Mouse (Mus musculus) midbrain, postnatal 0 days (tissue): Measurements from ENCODE around the gene Rhou. TPM values are rescaled to one million over a fixed set of nuclear protein-coding genes. Genes with fewer than 3 reads are reported as not detected.

Experiments
- ATAC-seq: fragments of 200-750 bp; cut with Nextera tagmentation; 2 replicates; pipeline ENCODE4 v1.8.0; 2017; ENCODE audit warnings: moderate number of reproducible peaks, mild to moderate bottlenecking, moderate TSS enrichment, moderate library complexity; ENCODE audit not compliant: low FRiP score
- DNase-seq: peaks from one replicate; pipeline ENCODE4 v3.0.0-alpha.2; 2015; ENCODE audit warnings: low spot score
- H3K27ac ChIP-seq: fragments of 300-500 bp; sonication (generic); 2 replicates; pipeline ENCODE4 v1.5.1; 2014; ENCODE audit warnings: low read depth, mild to moderate bottlenecking, low read length, mixed read lengths
- H3K27me3 ChIP-seq: fragments of 300-500 bp; sonication (generic); 2 replicates; pipeline ENCODE4 v1.6.1; 2014; ENCODE audit warnings: low read length, control low read depth, mixed read lengths; ENCODE audit not compliant: insufficient read depth
- H3K36me3 ChIP-seq: fragments of 300-500 bp; sonication (generic); 2 replicates; pipeline ENCODE4 v1.6.1; 2014; ENCODE audit warnings: low read length, control low read depth, mixed read lengths; ENCODE audit not compliant: insufficient read depth
- H3K4me1 ChIP-seq: fragments of 300-500 bp; sonication (generic); 2 replicates; pipeline ENCODE4 v1.6.1; 2014; ENCODE audit warnings: mild to moderate bottlenecking, control low read depth, antibody characterized with exemption, low read length, mixed read lengths; ENCODE audit not compliant: insufficient read depth
- H3K4me2 ChIP-seq: fragments of 300-500 bp; sonication (generic); 2 replicates; pipeline ENCODE4 v1.6.1; 2014; ENCODE audit warnings: low read depth, mild to moderate bottlenecking, low read length, mixed read lengths; ENCODE audit not compliant: poor library complexity, severe bottlenecking
- H3K4me3 ChIP-seq: fragments of 300-500 bp; sonication (generic); 2 replicates; pipeline ENCODE4 v1.5.1; 2014; ENCODE audit warnings: low read depth, mild to moderate bottlenecking, low read length, moderate library complexity
- H3K9ac ChIP-seq: fragments of 300-500 bp; sonication (generic); replicated peaks from 2 replicates; pipeline ENCODE4 v1.6.1; 2014; ENCODE audit warnings: mild to moderate bottlenecking, low read length, moderate library complexity, mixed read lengths; ENCODE audit not compliant: poor library complexity, severe bottlenecking
- H3K9me3 ChIP-seq: fragments of 300-500 bp; sonication (generic); 2 replicates; pipeline ENCODE4 v1.6.1; 2016; ENCODE audit warnings: low read length, control low read depth
- CTCF ChIP-seq: IDR thresholded peaks from 2 replicates; pipeline ENCODE4 v1.5.1; 2016; ENCODE audit warnings: antibody characterized with exemption, mild to moderate bottlenecking
- WGBS: fragments of 180-500 bp; shearing (Covaris S2); extraction: QIAGEN DNeasy Blood & Tissue Kit; methylation state at CpG from one replicate; pipeline ENCODE4 v1.1.7; 2014; 5-methylcytosine and 5-hydroxymethylcytosine counted together
- polyA plus RNA-seq: library from polyadenylated mRNA; unstranded; fragments of >200 nt; fragmentation: Nextera tagmentation; extraction: Ambion mirVana; gene quantifications from 2 replicates; pipeline ENCODE4 v1.2.1, GENCODE M21; 2015
- total RNA-seq: library from RNA; depleted of rRNA; stranded (reverse); fragments of >200 nt; gene quantifications from 2 replicates; pipeline ENCODE4 v1.2.3, GENCODE M21; 2014

Rhou gene
- total and polyA plus RNA-seq, 2 experiments from 2014 or later: 7.1 to 24.9 TPM

DNA sequence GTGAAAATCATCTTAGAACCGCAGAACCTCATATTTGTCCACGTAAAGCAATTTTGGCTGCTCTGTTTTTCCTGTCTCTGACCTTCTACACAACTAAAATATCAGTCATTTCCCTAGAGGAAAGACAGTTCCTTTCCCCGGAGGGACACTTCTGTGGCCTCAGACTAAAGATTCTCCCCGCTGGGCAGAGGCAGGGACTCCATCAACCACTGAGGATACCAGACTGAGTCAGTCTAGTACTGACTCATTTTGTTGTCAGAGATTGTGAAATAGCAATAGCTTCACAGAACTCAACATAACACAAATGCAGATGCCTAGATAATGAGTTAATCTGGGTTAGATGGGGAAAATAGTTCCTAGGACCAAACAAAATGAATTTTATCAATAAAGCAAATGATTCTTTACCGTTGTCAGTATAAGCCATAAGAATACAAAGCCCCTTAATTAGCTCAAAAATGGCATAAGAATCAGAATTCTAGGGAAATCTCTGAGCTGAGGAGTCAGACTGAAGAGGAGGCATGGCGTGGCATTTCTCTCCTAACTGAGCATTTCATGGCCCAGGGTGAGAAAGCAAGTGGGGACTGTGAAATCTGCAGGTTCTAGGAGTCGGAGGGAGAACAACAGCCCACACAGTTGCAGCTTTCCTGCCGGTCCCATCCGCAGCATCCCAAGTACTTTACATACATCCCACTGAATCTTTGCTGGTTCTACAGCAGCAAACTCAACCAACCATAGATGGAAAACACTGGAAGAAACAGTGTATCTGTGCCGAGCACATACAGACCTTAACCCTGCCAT lies 38.6 kb downstream of the Rhou start:
- Histone ChIP-seq H3K9me3 (no peaks in the 10 kb centered on the region), H3K4me3 (no peak overlapping the region), H3K9ac (no peak overlapping the region), H3K27me3 (0 out of 2 replicates have a peak, but pooled peaks cover 3% of the 10 kb centered on the region), H3K4me2 (no peak overlapping the region), H3K4me1 (no peaks in the 10 kb centered on the region), H3K36me3 (no peaks in the 10 kb centered on the region), H3K27ac (no peak overlapping the region)
- 84% methylated on average over 10 of the region's 10 CpGs for WGBS
- DNase-seq (no peak), ATAC-seq (no peak)
- TF ChIP-seq CTCF: no peak

DNA sequence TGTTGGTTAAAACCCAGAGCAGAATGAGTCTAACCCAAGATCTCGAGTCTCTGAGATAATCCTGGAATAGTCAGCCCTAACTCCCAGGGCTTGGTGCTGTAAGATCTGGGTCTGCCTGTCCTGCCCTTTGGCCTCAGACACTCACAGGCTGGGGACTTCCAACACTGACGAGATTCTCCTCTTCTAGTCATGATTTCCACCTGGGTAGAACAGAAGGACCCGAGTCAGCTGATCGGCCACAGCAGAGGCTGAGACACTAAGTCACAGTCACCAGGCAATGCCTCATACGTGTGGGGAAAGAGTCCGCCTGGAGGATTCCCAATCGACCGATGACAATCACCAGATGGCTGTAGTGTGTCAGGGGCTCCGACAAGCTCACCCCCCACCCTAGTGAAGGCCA lies 42.4 kb downstream of the Rhou start:
- WGBS: 80% methylated on average over 9 of the region's 9 CpGs
- DNase-seq: no peak
- Histone ChIP-seq H3K4me2 (no peak overlapping the region), H3K4me1 (no peaks in the 10 kb centered on the region), H3K9ac (no peak overlapping the region), H3K4me3 (no peak overlapping the region), H3K9me3 (no peaks in the 10 kb centered on the region), H3K36me3 (no peaks in the 10 kb centered on the region), H3K27ac (no peak overlapping the region), H3K27me3 (0 out of 2 replicates have a peak, but pooled peaks cover 3% of the 10 kb centered on the region)
- ATAC-seq: no peak
- TF ChIP-seq CTCF: no peak

DNA sequence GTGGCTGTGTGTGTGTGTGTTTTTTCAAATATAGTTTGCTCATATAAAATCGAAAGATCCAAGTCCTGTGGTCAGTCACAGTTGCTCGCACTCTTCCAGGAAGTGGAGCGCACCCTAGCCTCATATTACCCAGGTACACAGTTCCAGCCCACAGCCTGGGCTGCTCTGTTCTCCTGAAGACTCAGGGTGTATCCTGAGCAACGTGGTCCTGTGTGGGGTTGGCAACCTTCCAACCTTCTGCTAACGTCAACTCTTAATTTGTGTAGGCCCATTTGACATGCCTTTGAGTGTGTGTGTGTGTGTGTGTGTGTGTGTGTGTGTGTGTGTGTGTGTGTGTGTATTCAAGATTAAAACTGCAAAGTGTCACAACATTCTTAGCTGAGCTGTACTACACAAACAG lies 43.6 kb downstream of the Rhou start:
- ATAC-seq (no peak), DNase-seq (no peak)
- Histone ChIP-seq H3K27ac (no peak overlapping the region), H3K4me2 (no peak overlapping the region), H3K4me3 (no peak overlapping the region), H3K36me3 (no peaks in the 10 kb centered on the region), H3K4me1 (no peaks in the 10 kb centered on the region), H3K9me3 (no peaks in the 10 kb centered on the region), H3K9ac (no peak overlapping the region), H3K27me3 (0 out of 2 replicates have a peak, but pooled peaks cover 3% of the 10 kb centered on the region)
- WGBS: 63% methylated on average over 5 of the region's 5 CpGs
- no peak for TF ChIP-seq CTCF

DNA sequence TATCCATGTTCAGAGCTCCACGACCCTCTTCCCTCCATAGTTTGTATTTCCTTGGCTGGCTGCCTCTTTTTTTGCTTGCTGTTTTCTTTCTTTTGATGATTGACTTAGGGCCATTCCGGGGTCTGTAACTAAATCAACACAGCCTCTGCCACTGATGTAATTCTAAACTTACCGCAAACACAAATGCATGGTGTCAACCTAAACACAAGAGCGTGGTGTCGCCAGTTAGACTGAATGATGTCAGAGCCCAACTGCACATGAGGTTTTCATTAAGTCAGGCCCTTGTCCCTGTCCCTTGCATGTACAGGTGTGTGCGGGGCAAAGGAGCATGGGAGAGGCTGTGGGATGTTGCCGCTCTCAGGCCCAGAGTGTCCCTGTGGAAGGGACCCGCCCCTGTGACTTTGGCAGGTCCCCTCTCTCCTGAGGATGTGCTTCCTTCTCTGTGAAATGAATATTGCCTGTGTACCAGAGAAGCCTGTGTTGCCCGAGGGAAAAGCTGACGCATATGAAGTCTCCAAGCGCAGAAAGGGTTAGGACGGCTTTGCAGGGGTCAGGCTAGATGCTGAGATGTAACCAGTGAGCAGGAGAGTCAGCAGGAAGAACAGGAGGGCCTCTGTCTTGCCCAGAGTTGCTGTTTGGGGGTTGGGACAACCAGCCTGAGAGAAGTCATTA lies 46.8 kb downstream of the Rhou start:
- WGBS: 75% methylated on average over 12 of the region's 12 CpGs
- H3K4me3 ChIP-seq: no peak overlapping the region
- no peaks in the 10 kb centered on the region for H3K27me3 ChIP-seq
- TF ChIP-seq CTCF: no peak
- H3K36me3 ChIP-seq: no peaks in the 10 kb centered on the region
- no peak overlapping the region for H3K27ac ChIP-seq
- H3K4me2 ChIP-seq: no peak overlapping the region
- ATAC-seq (no peak), DNase-seq (no peak)
- H3K9ac ChIP-seq: no peak overlapping the region
- H3K4me1 ChIP-seq: no peaks in the 10 kb centered on the region
- no peaks in the 10 kb centered on the region for H3K9me3 ChIP-seq

DNA sequence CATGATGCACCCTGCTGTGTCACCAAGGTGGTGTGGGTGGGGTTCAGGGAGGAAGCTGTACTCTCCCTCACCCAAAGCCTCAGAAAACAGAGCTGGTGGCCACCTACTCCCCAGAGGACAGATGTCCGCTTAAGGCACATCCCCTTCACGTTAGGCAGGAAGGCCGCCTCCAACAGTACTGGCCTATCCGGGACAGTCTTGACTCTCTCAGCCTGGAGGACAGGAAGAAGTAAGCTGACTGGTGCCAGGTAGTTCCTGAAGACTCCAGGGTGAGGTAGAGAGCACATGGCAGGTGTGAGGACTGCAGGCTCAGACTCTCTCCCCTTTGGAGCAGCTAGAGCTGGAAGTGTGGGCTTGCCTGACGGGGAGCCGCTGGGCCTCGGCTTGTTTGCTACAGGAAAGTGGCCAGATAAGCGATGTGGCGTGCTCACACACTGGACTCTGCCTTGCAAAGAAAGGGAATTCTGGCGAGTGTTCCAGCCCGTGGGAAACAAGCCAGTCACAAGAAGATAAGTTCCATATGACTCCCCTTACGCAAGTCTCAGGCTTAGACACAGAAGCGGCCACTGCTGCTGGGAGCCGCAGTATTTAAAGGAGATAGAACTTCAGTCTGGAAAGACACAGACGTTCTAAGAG lies 48.3 kb downstream of the Rhou start:
- ATAC-seq: no peak
- no peaks in the 10 kb centered on the region for H3K27me3 ChIP-seq
- TF ChIP-seq CTCF: no peak
- no peak overlapping the region for H3K4me2 ChIP-seq
- H3K4me1 ChIP-seq: no peaks in the 10 kb centered on the region
- H3K27ac ChIP-seq: no peak overlapping the region
- no peaks in the 10 kb centered on the region for H3K9me3 ChIP-seq
- whole genome bisulfite sequencing: 75% methylated on average over 15 of the region's 15 CpGs
- no peak overlapping the region for H3K9ac ChIP-seq
- H3K36me3 ChIP-seq: no peaks in the 10 kb centered on the region
- H3K4me3 ChIP-seq: no peak overlapping the region
- DNase-seq: no peak

DNA sequence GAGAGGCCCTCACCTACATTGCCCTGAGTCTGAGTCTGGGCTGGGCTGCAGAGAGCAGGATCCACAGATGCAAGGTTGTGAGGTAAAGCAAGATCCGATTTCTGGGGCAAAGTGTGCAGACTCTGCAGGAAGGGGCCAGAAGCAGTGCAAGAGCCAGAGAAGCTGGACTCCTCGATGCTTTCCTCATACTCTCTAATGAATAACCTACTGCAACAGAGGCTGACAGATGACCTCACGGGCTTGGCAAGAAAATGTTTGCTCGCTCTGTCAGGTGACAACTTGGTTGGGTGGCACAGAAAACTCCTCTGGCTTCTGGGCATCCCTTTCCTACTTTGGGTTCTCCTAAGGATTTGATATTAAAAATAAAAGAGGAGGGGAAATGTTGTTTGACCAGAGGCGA lies 51.6 kb downstream of the Rhou start:
- H3K4me3 ChIP-seq: no peak overlapping the region
- TF ChIP-seq CTCF: no peak
- no peaks in the 10 kb centered on the region for H3K9me3 ChIP-seq
- H3K4me2 ChIP-seq: no peak overlapping the region
- no peaks in the 10 kb centered on the region for H3K4me1 ChIP-seq
- DNase-seq: no peak
- H3K9ac ChIP-seq: no peak overlapping the region
- H3K36me3 ChIP-seq: no peaks in the 10 kb centered on the region
- no peak for ATAC-seq
- WGBS: 74% methylated on average over 5 of the region's 5 CpGs
- no peak overlapping the region for H3K27ac ChIP-seq
- no peaks in the 10 kb centered on the region for H3K27me3 ChIP-seq
